8 mouse cellular contexts compared by ENCODE assay signal in the genomic region with DNA sequence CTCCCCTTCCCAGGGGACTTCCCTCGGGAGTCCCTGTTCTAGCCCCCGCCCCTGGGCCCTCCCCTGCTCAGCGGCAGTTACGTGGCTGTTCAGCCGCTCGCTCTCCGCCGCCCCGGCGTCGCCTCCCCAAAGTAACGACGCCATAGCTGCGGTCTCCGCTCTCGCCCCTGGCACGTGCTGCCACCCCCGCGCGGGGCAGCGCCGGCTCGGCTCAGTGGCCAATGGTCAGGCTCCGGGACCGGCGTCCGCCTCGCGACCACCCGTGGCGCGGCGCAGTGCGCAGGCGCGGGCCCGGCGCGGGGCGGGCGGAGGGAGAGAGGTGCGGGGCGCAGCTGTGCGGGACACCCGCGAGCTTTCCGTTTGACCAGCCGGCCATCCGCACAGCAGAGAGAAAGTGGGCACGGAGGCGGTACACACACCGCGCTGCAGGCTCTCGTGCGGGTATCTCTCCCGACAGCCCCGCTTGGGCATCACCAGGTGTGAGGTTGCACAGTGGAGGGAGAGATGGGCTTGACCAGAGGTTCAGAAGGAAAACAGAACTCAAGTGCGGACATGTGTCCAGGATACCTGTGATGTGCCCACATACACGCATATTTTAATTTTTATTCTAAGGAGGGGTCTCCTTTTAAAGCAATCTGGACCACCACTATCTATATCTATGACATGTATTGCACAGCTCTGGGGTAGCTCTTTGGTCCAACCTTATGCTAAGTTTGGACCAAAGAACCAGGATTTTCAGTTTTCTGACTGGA. TPM values are rescaled to one million over a fixed set of nuclear protein-coding genes. Genes with fewer than 3 reads are reported as not detected.
DNase-seq lines count a peak whose midpoint lies in the region; ATAC-seq lines count a peak whose summit lies in the region.

A gene (minus strand): TSS at position 272 of the 752 bp plus-strand sequence.
A gene (plus strand): TSS at position 339 of the 752 bp plus-strand sequence.

- no peaks in the 10 kb centered on the region for H3K9me3 ChIP-seq in heart, embryonic 15.5 days (replicated peaks)
- H3K9me3 ChIP-seq in embryonic facial prominence, embryonic 13.5 days, result no peaks in the 10 kb centered on the region
- no peaks in the 10 kb centered on the region for H3K9me3 ChIP-seq in limb, embryonic 11.5 days (ENCODE audit: control insufficient read depth, low read length)
- no peaks in the 10 kb centered on the region for H3K9me3 ChIP-seq in neural tube, embryonic 13.5 days

- intact Hi-C loops in heart, postnatal 10 days (cut with DNase I), result no loop called here

- peak within 1 kb of the TSS; percentile 75 for H3K4me3 ChIP-seq in heart, embryonic 15.5 days
- H3K4me3 ChIP-seq in embryonic facial prominence, embryonic 13.5 days, result peak within 1 kb of the TSS; percentile 69
- peak within 1 kb of the TSS; percentile 57 for H3K4me3 ChIP-seq in limb, embryonic 11.5 days (ENCODE audit: low read depth, low read length)
- peak within 1 kb of the TSS; percentile 64 for H3K4me3 ChIP-seq in neural tube, embryonic 13.5 days

- peaks cover 13% of the 10 kb centered on the region; the same call in 1 of the 2 replicates for H3K36me3 ChIP-seq in heart, embryonic 15.5 days
- peaks cover 13% of the 10 kb centered on the region for H3K36me3 ChIP-seq in embryonic facial prominence, embryonic 13.5 days
- peaks cover 3% of the 10 kb centered on the region; the same call in 1 of the 2 replicates for H3K36me3 ChIP-seq in limb, embryonic 11.5 days (ENCODE audit: control insufficient read depth, insufficient read depth, low read length)
- peaks cover 23% of the 10 kb centered on the region for H3K36me3 ChIP-seq in neural tube, embryonic 13.5 days

- peaks cover 7% of the 10 kb centered on the region; the same call in 1 of the 2 replicates for H3K27me3 ChIP-seq in heart, embryonic 15.5 days
- no peaks in the 10 kb centered on the region for H3K27me3 ChIP-seq in embryonic facial prominence, embryonic 13.5 days
- no peaks in the 10 kb centered on the region; the same call in 1 of the 2 replicates for H3K27me3 ChIP-seq in limb, embryonic 11.5 days (ENCODE audit: control insufficient read depth, insufficient read depth, low read length)
- H3K27me3 ChIP-seq in neural tube, embryonic 13.5 days, result 0 out of 2 replicates have a peak, but pooled peaks cover 3% of the 10 kb centered on the region

- H3K27ac ChIP-seq in heart, embryonic 15.5 days, result peak within 1 kb of the TSS; percentile 53
- peak within 1 kb of the TSS; percentile 74 for H3K27ac ChIP-seq in embryonic facial prominence, embryonic 13.5 days
- H3K27ac ChIP-seq in limb, embryonic 11.5 days (replicated peaks; ENCODE audit: low read depth, low read length), result 0 out of 2 replicates have a peak within 1 kb of the TSS, but pooled peaks have one; percentile 14
- H3K27ac ChIP-seq in neural tube, embryonic 13.5 days (replicated peaks), result peak within 1 kb of the TSS; percentile 85

- 2% methylated on average over 57 of the region's 59 CpGs for WGBS in heart, embryonic 15.5 days
- WGBS in embryonic facial prominence, embryonic 13.5 days, result under 1% methylated on average over 57 of the region's 59 CpGs
- under 1% methylated on average over 58 of the region's 59 CpGs for WGBS in limb, embryonic 11.5 days
- WGBS in neural tube, embryonic 13.5 days, result under 1% methylated on average over 59 of the region's 59 CpGs

- peaks cover 24% of the 10 kb centered on the region for H3K4me1 ChIP-seq in heart, embryonic 15.5 days (replicated peaks)
- H3K4me1 ChIP-seq in embryonic facial prominence, embryonic 13.5 days, result peaks cover 18% of the 10 kb centered on the region
- peaks cover 7% of the 10 kb centered on the region for H3K4me1 ChIP-seq in limb, embryonic 11.5 days (ENCODE audit: control insufficient read depth, insufficient read depth, low read length)
- peaks cover 25% of the 10 kb centered on the region for H3K4me1 ChIP-seq in neural tube, embryonic 13.5 days (replicated peaks)

- H3K4me2 ChIP-seq in heart, embryonic 15.5 days, result peak within 1 kb of the TSS; percentile 100
- peak within 1 kb of the TSS; percentile 97 for H3K4me2 ChIP-seq in embryonic facial prominence, embryonic 13.5 days
- peak within 1 kb of the TSS; percentile 89 for H3K4me2 ChIP-seq in limb, embryonic 11.5 days (ENCODE audit: low read depth, severe bottlenecking)
- H3K4me2 ChIP-seq in neural tube, embryonic 13.5 days, result peak within 1 kb of the TSS; percentile 78

- no peak for DNase-seq in heart, postnatal 10 days
- DNase-seq in adrenal gland, postnatal 25 days, result peak; percentile 42
- DNase-seq in induced T-regulatory cell, adult 2 months (ENCODE audit: low read depth), result peak; percentile 66
- peak; percentile 70 for DNase-seq in limb, embryonic 11.5 days (ENCODE audit: low spot score)
- peak; percentile 60 for DNase-seq in yolk sac, embryonic 10.5 days (ENCODE audit: low spot score)

- H3K9ac ChIP-seq in heart, embryonic 15.5 days, result peak within 1 kb of the TSS; percentile 61
- H3K9ac ChIP-seq in embryonic facial prominence, embryonic 13.5 days, result peak within 1 kb of the TSS; percentile 80
- H3K9ac ChIP-seq in limb, embryonic 11.5 days (ENCODE audit: low read length), result peak within 1 kb of the TSS; percentile 68
- H3K9ac ChIP-seq in neural tube, embryonic 13.5 days, result peak within 1 kb of the TSS; percentile 73

- peak; percentile 61; the same call in 1 of the 2 replicates for ATAC-seq in heart, embryonic 15.5 days (replicated peaks; ENCODE audit: insufficient number of reproducible peaks, insufficient read depth, low FRiP score, low read depth)
- peak; percentile 78 for ATAC-seq in embryonic facial prominence, embryonic 13.5 days (ENCODE audit: insufficient number of reproducible peaks, insufficient read depth, low FRiP score, low TSS enrichment, low read depth)
- peak; percentile 78 for ATAC-seq in limb, embryonic 11.5 days (ENCODE audit: insufficient number of reproducible peaks, low FRiP score, low TSS enrichment, low read depth)
- ATAC-seq in neural tube, embryonic 13.5 days (ENCODE audit: low read depth), result peak; percentile 85

RNA-seq across cellular contexts. Expression of the first gene that starts in this region (rescaled TPM):
- polyA plus RNA-seq in heart, embryonic 15.5 days (2015; fragmentation: Nextera tagmentation; extraction: Ambion mirVana), result 0.69 and 0.91 TPM in 2 replicates
- under 1 TPM in 1 of 2 experiments, not detected in 1; 0.02 TPM for total RNA-seq in heart, postnatal 10 days (2021)
- total RNA-seq in adrenal gland, postnatal 25 days (2021), result 0.52 and 0.73 TPM in 2 replicates
- polyA plus RNA-seq in embryonic facial prominence, embryonic 13.5 days (2015; fragmentation: Nextera tagmentation; extraction: Ambion mirVana), result 4.3 and 4.6 TPM in 2 replicates
- 4.6 and 5.2 TPM in 2 replicates for polyA plus RNA-seq in limb, embryonic 11.5 days (2014; fragmentation: Nextera tagmentation; extraction: Ambion mirVana)
- polyA plus RNA-seq in neural tube, embryonic 13.5 days (2015; fragmentation: Nextera tagmentation; extraction: Ambion mirVana), result 25.1 and 25.8 TPM in 2 replicates

RNA-seq across cellular contexts. Expression of the second gene that starts in this region (rescaled TPM):
- 11.1 and 12.1 TPM in 2 replicates for polyA plus RNA-seq in heart, embryonic 15.5 days (2015; fragmentation: Nextera tagmentation; extraction: Ambion mirVana)
- 1 to 10 TPM; 7.4 to 8.4 TPM for total RNA-seq in heart, postnatal 10 days (2021)
- 12.8 and 13.5 TPM in 2 replicates for total RNA-seq in adrenal gland, postnatal 25 days (2021)
- polyA plus RNA-seq in embryonic facial prominence, embryonic 13.5 days (2015; fragmentation: Nextera tagmentation; extraction: Ambion mirVana), result 23.3 and 24.0 TPM in 2 replicates
- polyA plus RNA-seq in limb, embryonic 11.5 days (2014; fragmentation: Nextera tagmentation; extraction: Ambion mirVana), result 23.2 and 24.5 TPM in 2 replicates
- 15.9 and 17.7 TPM in 2 replicates for polyA plus RNA-seq in neural tube, embryonic 13.5 days (2015; fragmentation: Nextera tagmentation; extraction: Ambion mirVana)

Comparison
In these comparisons a context has a peak if more than half of its experiments do, and no peak if none do; other contexts are left out.
1. H3K27ac ChIP-seq: peak in every context shown above with its lines; median percentile 85 in neural tube, embryonic 13.5 days; 74 in embryonic facial prominence, embryonic 13.5 days; 53 in heart, embryonic 15.5 days; 14 in limb, embryonic 11.5 days.
2. DNase-seq: peak in adrenal gland, postnatal 25 days (single experiment), induced T-regulatory cell, adult 2 months (single experiment), limb, embryonic 11.5 days (single experiment) and yolk sac, embryonic 10.5 days (single experiment); none in heart, postnatal 10 days (0 of 2).
3. Peak in every context shown above with its lines, with median percentiles within 50 percentile points of each other: ATAC-seq, H3K4me2 ChIP-seq, H3K4me3 ChIP-seq and H3K9ac ChIP-seq.